Mouse (Mus musculus) central nervous system, embryonic 14 days (tissue): ENCODE results near the gene Miox. TPM values are rescaled to one million over a fixed set of nuclear protein-coding genes. Genes with fewer than 3 reads are reported as not detected.

Source experiments
- polyA plus RNA-seq: library from polyadenylated mRNA; depleted of rRNA; stranded (reverse); fragments of >200 nt; gene quantifications from 2 replicates; pipeline ENCODE4 v1.2.3, GENCODE M21; 2012; rRNA removed

The Miox gene
- not detected in 2 replicates for polyA plus RNA-seq

GRCm38 (mm10) chr15:89334271-89334670 is at the start of gene Miox:
Gene Miox (plus strand): TSS chr15:89334398.

GRCm38 (mm10) chr15:89315190-89315731 is 18.9 kb upstream of the Miox start, which contains the start of gene Sbf1:
Gene Sbf1 (minus strand): TSS chr15:89315311.

GRCm38 (mm10) chr15:89322670-89323522 is 11.3 kb upstream of the Miox start, which contains the start of gene Adm2:
Gene Adm2 (plus strand): TSS chr15:89322720.

GRCm38 (mm10) chr15:89355241-89356187 is 21.3 kb downstream of the Miox start, which contains the start of the genes Lmf2 and Ncaph2:
Gene Lmf2 (minus strand): TSS chr15:89355659.
Gene Ncaph2 (plus strand): TSS chr15:89355719.

GRCm38 (mm10) chr15:89373762-89374248 is 39.6 kb downstream of the Miox start, which contains the start of gene Sco2:
Gene Sco2 (minus strand): TSS chr15:89373846.

DNA sequence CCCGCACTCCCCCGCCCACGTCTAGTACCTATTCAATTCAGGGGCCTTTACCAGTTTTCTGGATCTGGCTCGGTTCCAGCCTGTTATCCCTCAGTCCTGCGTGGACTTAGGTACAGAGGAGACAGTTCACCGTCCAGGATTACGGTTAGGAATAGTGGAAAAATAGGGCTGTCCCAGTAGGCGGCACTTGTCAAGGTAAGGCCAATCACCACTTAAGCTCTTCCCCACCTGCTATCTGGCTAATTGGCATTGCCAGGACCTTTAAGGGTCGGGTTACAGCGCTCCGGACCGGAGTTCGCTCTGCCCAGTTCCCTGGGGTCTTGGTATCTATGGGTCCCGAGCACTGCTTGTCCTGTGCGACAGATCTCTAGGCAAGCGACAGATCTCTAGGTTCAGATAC is 42.8 kb downstream of the Miox start, which contains the start of gene Tymp:
Gene Tymp (minus strand): TSS at position 83 of the 400 bp plus-strand sequence.

GRCm38 (mm10) chr15:89378831-89379401 is 44.7 kb downstream of the Miox start, which contains the start of gene Odf3b:
Gene Odf3b (minus strand): TSS chr15:89379282.

DNA sequence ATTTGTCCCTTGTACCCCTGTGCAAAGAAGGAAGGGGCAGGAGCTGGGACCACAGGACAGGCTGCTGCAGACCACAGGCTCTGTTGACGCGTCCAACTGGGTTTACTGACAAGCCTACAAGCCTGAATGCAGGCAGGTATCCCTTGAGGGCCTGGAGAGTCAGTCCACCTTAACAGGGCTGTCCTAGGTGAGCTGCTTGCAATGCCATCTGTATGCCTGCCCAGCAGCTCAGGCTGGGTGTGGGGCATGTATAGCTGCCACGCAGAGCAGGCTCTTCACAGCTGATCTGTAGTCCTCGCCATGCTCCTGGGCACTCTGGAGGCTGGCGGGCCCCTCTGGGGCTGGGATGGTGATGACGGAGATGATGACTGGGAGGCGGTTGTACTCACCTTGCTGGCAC is 50.4 kb downstream of the Miox start, which contains the start of gene Klhdc7b:
Gene Klhdc7b (plus strand): TSS at position 301 of the 400 bp plus-strand sequence.

Other genes with a start within 250 kb of the Miox start
- gene Selenoo, start 245.3 kb upstream of the Miox start, polyA plus RNA-seq, result 38.6 and 40.2 TPM in 2 replicates
- 39.6 and 40.3 TPM in 2 replicates for gene Tubgcp6, start 211.3 kb upstream of the Miox start, polyA plus RNA-seq
- 43.2 and 45.5 TPM in 2 replicates for gene Hdac10, start 205.7 kb upstream of the Miox start, polyA plus RNA-seq
- 15.5 TPM in 2 replicates for gene Mapk12, start 193.7 kb upstream of the Miox start, polyA plus RNA-seq
- 63.8 and 66.3 TPM in 2 replicates for gene Mapk11, start 184.8 kb upstream of the Miox start, polyA plus RNA-seq
- gene Plxnb2, start 153.6 kb upstream of the Miox start, polyA plus RNA-seq, result 177 and 193 TPM in 2 replicates
- 137 and 147 TPM in 2 replicates for gene Dennd6b, start 137.9 kb upstream of the Miox start, polyA plus RNA-seq
- 132 and 154 TPM in 2 replicates for gene Ppp6r2, start 122.8 kb upstream of the Miox start, polyA plus RNA-seq
- 177 and 203 TPM in 2 replicates for gene Sbf1, start 19.1 kb upstream of the Miox start, polyA plus RNA-seq
- gene Adm2, start 11.7 kb upstream of the Miox start, polyA plus RNA-seq, result 0.04 and 0.06 TPM in 2 replicates
- 28.3 and 34.0 TPM in 2 replicates for gene Lmf2, start 21.3 kb downstream of the Miox start, polyA plus RNA-seq
- gene Ncaph2, start 21.3 kb downstream of the Miox start, polyA plus RNA-seq, result 118 and 120 TPM in 2 replicates
- 26.9 and 27.1 TPM in 2 replicates for gene Sco2, start 39.4 kb downstream of the Miox start, polyA plus RNA-seq
- 2.6 and 2.8 TPM in 2 replicates for gene Tymp, start 42.6 kb downstream of the Miox start, polyA plus RNA-seq
- 3.2 and 3.6 TPM in 2 replicates for gene Odf3b, start 44.9 kb downstream of the Miox start, polyA plus RNA-seq
- gene Klhdc7b, start 50.5 kb downstream of the Miox start, polyA plus RNA-seq, result 0.01 TPM in 1 of 2 replicates, not detected in the other
- not detected in 2 replicates for gene Syce3, start 76.1 kb downstream of the Miox start, polyA plus RNA-seq
- 7.6 and 8.0 TPM in 2 replicates for gene Cpt1b, start 91.5 kb downstream of the Miox start, polyA plus RNA-seq
- 3.0 and 3.3 TPM in 2 replicates for gene C730034F03Rik, start 95.2 kb downstream of the Miox start, polyA plus RNA-seq
- gene Gm44502, start 95.3 kb downstream of the Miox start, polyA plus RNA-seq, result 0.28 and 0.29 TPM in 2 replicates
- gene Chkb, start 95.5 kb downstream of the Miox start, polyA plus RNA-seq, result 86.7 and 102 TPM in 2 replicates
- 68.3 and 76.1 TPM in 2 replicates for gene Mapk8ip2, start 119.5 kb downstream of the Miox start, polyA plus RNA-seq
- 22.9 and 28.1 TPM in 2 replicates for gene Arsa, start 143.0 kb downstream of the Miox start, polyA plus RNA-seq
- gene Shank3, start 165.2 kb downstream of the Miox start, polyA plus RNA-seq, result 25.9 and 30.0 TPM in 2 replicates
- 7.3 and 8.0 TPM in 2 replicates for gene Acr, start 233.9 kb downstream of the Miox start, polyA plus RNA-seq